Mouse (Mus musculus): Measurements from ENCODE around the gene Ptgir. TPM values are rescaled to one million over a fixed set of nuclear protein-coding genes. Genes with fewer than 3 reads are reported as not detected.

Gene Ptgir
- polyA plus RNA-seq, 1 experiment: 0.11 TPM

- H3K27me3 ChIP-seq (ENCODE audit: control insufficient read depth, insufficient read depth, low read length): no peaks in the 10 kb centered on the region
- DNase-seq: no peak
- no peak overlapping the region for H3K27ac ChIP-seq (ENCODE audit: insufficient read depth, low read length)
- peaks cover 7% of the 10 kb centered on the region; the same call in 1 of the 2 replicates for H3K4me1 ChIP-seq (ENCODE audit: control insufficient read depth, insufficient read depth, low read length)
- no peak overlapping the region for H3K4me3 ChIP-seq (replicated peaks; ENCODE audit: insufficient read depth, low read depth, low read length)
- WGBS: 96% methylated on average over 4 of the region's 4 CpGs
- TF ChIP-seq POLR2A (IDR thresholded peaks at IDR 0.05; ENCODE audit: borderline replicate concordance, insufficient read depth, low read length) (no peak), CTCF (IDR thresholded peaks at IDR 0.05; ENCODE audit: borderline replicate concordance, insufficient read depth, low read depth, low read length) (no peak)
Observed at GRCm38 (mm10) chr7:16955712-16956111, 49.4 kb downstream of the Ptgir start.

- Histone ChIP-seq H3K4me1 (ENCODE audit: control insufficient read depth, insufficient read depth, low read length) (peaks cover 14% of the 10 kb centered on the region; the same call in 1 of the 2 replicates), H3K27ac (ENCODE audit: insufficient read depth, low read length) (no peak overlapping the region), H3K4me3 (replicated peaks; ENCODE audit: insufficient read depth, low read depth, low read length) (no peak overlapping the region), H3K27me3 (ENCODE audit: control insufficient read depth, insufficient read depth, low read length) (no peaks in the 10 kb centered on the region)
- WGBS: 41% methylated on average over 15 of the region's 15 CpGs
- no peak for TF ChIP-seq POLR2A (IDR thresholded peaks at IDR 0.05; ENCODE audit: borderline replicate concordance, insufficient read depth, low read length)
- TF ChIP-seq CTCF (IDR thresholded peaks at IDR 0.05; ENCODE audit: borderline replicate concordance, insufficient read depth, low read depth, low read length): no peak
- DNase-seq: no peak
Observed at GRCm38 (mm10) chr7:16956410-16957265, 50.3 kb downstream of the Ptgir start.

- 2% methylated on average over 17 of the region's 17 CpGs for WGBS
- H3K27me3 ChIP-seq (ENCODE audit: control insufficient read depth, insufficient read depth, low read length): no peaks in the 10 kb centered on the region
- peak within 1 kb of the TSS; percentile 57 for H3K27ac ChIP-seq (ENCODE audit: insufficient read depth, low read length)
- peak within 1 kb of the TSS; percentile 61 for H3K4me3 ChIP-seq (replicated peaks; ENCODE audit: insufficient read depth, low read depth, low read length)
- peak; percentile 88 to 92 for DNase-seq
- peaks cover 17% of the 10 kb centered on the region; the same call in 1 of the 2 replicates for H3K4me1 ChIP-seq (ENCODE audit: control insufficient read depth, insufficient read depth, low read length)
- peak; percentile 71; the same call in 1 of the 2 replicates for TF ChIP-seq POLR2A (IDR thresholded peaks at IDR 0.05; ENCODE audit: borderline replicate concordance, insufficient read depth, low read length)
- TF ChIP-seq CTCF (IDR thresholded peaks at IDR 0.05; ENCODE audit: borderline replicate concordance, insufficient read depth, low read depth, low read length): no peak
Observed at GRCm38 (mm10) chr7:16959539-16960187, 53.4 kb downstream of the Ptgir start, which contains the start of gene Pnmal1. TSS of gene Pnmal1 (plus strand) at chr7:16959679.

Other genes starting within 250 kb of the Ptgir start
- 0.08 TPM in 1 of 2 replicates, not detected in the other for gene Ceacam15, start 230.8 kb upstream of the Ptgir start, polyA plus RNA-seq (2012; rRNA removed)
- gene Ceacam9, start 184.6 kb upstream of the Ptgir start, polyA plus RNA-seq (2012; rRNA removed): not detected in 2 replicates
- 424 and 454 TPM in 2 replicates for gene Ap2s1, start 168.1 kb upstream of the Ptgir start, polyA plus RNA-seq (2012; rRNA removed)
- 3.5 and 4.0 TPM in 2 replicates for gene Slc1a5, start 125.2 kb upstream of the Ptgir start, polyA plus RNA-seq (2012; rRNA removed)
- 158 and 160 TPM in 2 replicates for gene Strn4, start 90.6 kb upstream of the Ptgir start, polyA plus RNA-seq (2012; rRNA removed)
- gene Fkrp, start 89.8 kb upstream of the Ptgir start, polyA plus RNA-seq (2012; rRNA removed): 38.6 and 38.9 TPM in 2 replicates
- 6.5 and 7.5 TPM in 2 replicates for gene Prkd2, start 63.6 kb upstream of the Ptgir start, polyA plus RNA-seq (2012; rRNA removed)
- 60.8 and 68.2 TPM in 2 replicates for gene Dact3, start 31.2 kb upstream of the Ptgir start, polyA plus RNA-seq (2012; rRNA removed)
- 10.0 and 14.0 TPM in 2 replicates for gene Gng8, start 14.7 kb upstream of the Ptgir start, polyA plus RNA-seq (2012; rRNA removed)
- 1,355 and 1,504 TPM in 2 replicates for gene Calm3, start 17.6 kb downstream of the Ptgir start, polyA plus RNA-seq (2012; rRNA removed)
- 135 and 136 TPM in 2 replicates for gene Pnmal2, start 38.2 kb downstream of the Ptgir start, polyA plus RNA-seq (2012; rRNA removed)
- gene Pnmal1, start 53.2 kb downstream of the Ptgir start, polyA plus RNA-seq (2012; rRNA removed): 27.4 and 29.9 TPM in 2 replicates
- gene Gm42372, start 76.6 kb downstream of the Ptgir start, polyA plus RNA-seq (2012; rRNA removed): 33.2 and 34.4 TPM in 2 replicates
- gene Ccdc8, start 86.2 kb downstream of the Ptgir start, polyA plus RNA-seq (2012; rRNA removed): 0.87 and 1.2 TPM in 2 replicates
- 306 and 336 TPM in 2 replicates for gene Ppp5c, start 121.4 kb downstream of the Ptgir start, polyA plus RNA-seq (2012; rRNA removed)
- gene Hif3a, start 155.9 kb downstream of the Ptgir start, polyA plus RNA-seq (2012; rRNA removed): 2.1 and 4.2 TPM in 2 replicates
- gene Psg16, start 167.6 kb downstream of the Ptgir start, polyA plus RNA-seq (2012; rRNA removed): 20.8 and 22.0 TPM in 2 replicates
- gene Ceacam3, start 243.8 kb downstream of the Ptgir start, polyA plus RNA-seq (2012; rRNA removed): 0.41 and 0.62 TPM in 2 replicates